8 mouse cellular contexts compared by ENCODE assay signal in genomic region chr17:78598624-78599023, GRCm38 (mm10).
A peak's percentile ranks its signal among the peaks of the same experiment; 100 is the strongest.
DNase-seq lines count a peak whose midpoint lies in the region; ATAC-seq and TF ChIP-seq lines count a peak whose summit lies in the region.
"Had no signal": no experiment of that assay in that cellular context is flagged by ENCODE, and none has a peak within 500 bp of the region (broad histone marks: within the 10 kb centered on the region; RNA-seq: fewer than 3 reads in every experiment).

No protein-coding gene starts in this region.

- peak; percentile 61 for TF ChIP-seq CTCF in hindbrain, postnatal 0 days (IDR thresholded peaks at IDR 0.05; ENCODE audit: low read depth)

- WGBS in hindbrain, postnatal 0 days: 29% methylated on average over 3 of the region's 3 CpGs
- 21% methylated on average over 3 of the region's 3 CpGs for WGBS in hindbrain, embryonic 13.5 days

- H3K27me3 ChIP-seq in hindbrain, postnatal 0 days (ENCODE audit: insufficient read depth, low read length): no peaks in the 10 kb centered on the region
- H3K27me3 ChIP-seq in hindbrain, embryonic 13.5 days: no peaks in the 10 kb centered on the region
- H3K27me3 ChIP-seq: neural tube, embryonic 13.5 days had no signal

- no peak overlapping the region for H3K9ac ChIP-seq in hindbrain, postnatal 0 days (replicated peaks; ENCODE audit: low read length)
- H3K9ac ChIP-seq in hindbrain, embryonic 13.5 days: no peak overlapping the region
- H3K9ac ChIP-seq: neural tube, embryonic 13.5 days had no signal

- no peaks in the 10 kb centered on the region for H3K9me3 ChIP-seq in hindbrain, postnatal 0 days (ENCODE audit: low read length)
- no peaks in the 10 kb centered on the region for H3K9me3 ChIP-seq in hindbrain, embryonic 13.5 days
- H3K9me3 ChIP-seq: neural tube, embryonic 13.5 days had no signal

- H3K4me1 ChIP-seq in hindbrain, postnatal 0 days (ENCODE audit: insufficient read depth, low read length): no peaks in the 10 kb centered on the region
- H3K4me1 ChIP-seq in hindbrain, embryonic 13.5 days (replicated peaks): no peaks in the 10 kb centered on the region

- H3K27ac ChIP-seq in hindbrain, postnatal 0 days: no peak overlapping the region
- H3K27ac ChIP-seq in hindbrain, embryonic 13.5 days: no peak overlapping the region
- H3K27ac ChIP-seq: neural tube, embryonic 13.5 days had no signal

- no peak overlapping the region for H3K4me2 ChIP-seq in hindbrain, postnatal 0 days (ENCODE audit: low read depth, low read length)
- H3K4me2 ChIP-seq in hindbrain, embryonic 13.5 days: no peak overlapping the region
- H3K4me2 ChIP-seq: neural tube, embryonic 13.5 days had no signal

- H3K36me3 ChIP-seq in hindbrain, postnatal 0 days (ENCODE audit: insufficient read depth, low read length): no peaks in the 10 kb centered on the region
- no peaks in the 10 kb centered on the region for H3K36me3 ChIP-seq in hindbrain, embryonic 13.5 days
- H3K36me3 ChIP-seq: neural tube, embryonic 13.5 days had no signal

- no peak overlapping the region for H3K4me3 ChIP-seq in hindbrain, postnatal 0 days (ENCODE audit: low read length)
- no peak overlapping the region for H3K4me3 ChIP-seq in hindbrain, embryonic 13.5 days
- H3K4me3 ChIP-seq: neural tube, embryonic 13.5 days had no signal

- ATAC-seq in hindbrain, postnatal 0 days: no peak
- no peak for ATAC-seq in hindbrain, embryonic 13.5 days (ENCODE audit: low FRiP score)
- ATAC-seq in megakaryocyte progenitor cell, adult 5-6 weeks (replicated peaks; ENCODE audit: poor library complexity): peak; percentile 67

- no peak for DNase-seq in hindbrain, postnatal 0 days (ENCODE audit: low spot score)
- peak; percentile 77 for DNase-seq in 3T3-L1 (ENCODE audit: low read depth, low spot score)
- peak; percentile 49 for DNase-seq in CD4-positive helper T cell, adult 2 months (ENCODE audit: low read depth, low spot score)
- peak; percentile 54 to 67 for DNase-seq in cerebellum, postnatal 10 days
- no peak for DNase-seq in gastrocnemius, postnatal 25 days

Comparison
In these comparisons a context has a peak if more than half of its experiments do, and no peak if none do; other contexts are left out.
1. DNase-seq: peak in 3T3-L1 (single experiment), CD4-positive helper T cell, adult 2 months (single experiment) and cerebellum, postnatal 10 days (2 of 2); none in hindbrain, postnatal 0 days (single experiment) and gastrocnemius, postnatal 25 days (single experiment).